Mouse (Mus musculus) myocyte (in vitro differentiated cells): Measurements from ENCODE around the gene Fam189b. TPM values are rescaled to one million over a fixed set of nuclear protein-coding genes. Genes with fewer than 3 reads are reported as not detected.

Experiments
- H3K27me3 ChIP-seq: one replicate; pipeline ENCODE4 v1.6.1; 2011; ENCODE audit not compliant: control insufficient read depth, insufficient read depth, insufficient read length
- H3K36me3 ChIP-seq: one replicate; pipeline ENCODE4 v1.6.1; 2011; ENCODE audit not compliant: control insufficient read depth, insufficient read depth
- H3K4me2 ChIP-seq: one replicate; pipeline ENCODE4 v1.6.1; 2011; ENCODE audit warnings: low read depth, control low read depth
- H3K4me3 ChIP-seq: one replicate; pipeline ENCODE4 v1.5.1; 2011; ENCODE audit warnings: mild to moderate bottlenecking, control low read depth, moderate library complexity
- H3K79me2 ChIP-seq: one replicate; pipeline ENCODE4 v1.6.1; 2011; ENCODE audit not compliant: control insufficient read depth, insufficient read depth
- H3ac ChIP-seq: one replicate; pipeline ENCODE4 v1.6.1; 2011; ENCODE audit not compliant: control insufficient read depth, insufficient read length
- CEBPB ChIP-seq: IDR thresholded peaks from 2 replicates; pipeline ENCODE4 v1.6.1; 2011; ENCODE audit warnings: mild to moderate bottlenecking, moderate library complexity; ENCODE audit not compliant: poor library complexity, insufficient read depth, severe bottlenecking
- E2F4 ChIP-seq: IDR thresholded peaks from one replicate; pipeline ENCODE4 v1.6.1; 2011; ENCODE audit warnings: mild to moderate bottlenecking, control low read depth, moderate library complexity; ENCODE audit not compliant: insufficient read depth
- MAX ChIP-seq: IDR thresholded peaks from one replicate; pipeline ENCODE4 v1.6.1; 2011; ENCODE audit warnings: low read depth, mild to moderate bottlenecking, control low read depth
- MYOD1 ChIP-seq, 3 experiments: IDR thresholded peaks; one replicate each; pipeline ENCODE4 v1.6.1; 2011; ENCODE audit warnings: control low read depth in 2 of 3, low read depth in 2 of 3, mild to moderate bottlenecking in 2 of 3, moderate library complexity in 1 of 3; ENCODE audit not compliant: insufficient read length in 2 of 3, control insufficient read depth in 1 of 3
- MYOG ChIP-seq, 3 experiments: IDR thresholded peaks; one replicate each; pipeline ENCODE4 v1.6.1; 2011; ENCODE audit warnings: control low read depth in 2 of 3, low read depth in 2 of 3, mild to moderate bottlenecking in 2 of 3; ENCODE audit not compliant: insufficient read length in 2 of 3, control insufficient read depth in 1 of 3, insufficient read depth in 1 of 3
- POLR2A ChIP-seq: IDR thresholded peaks from one replicate; pipeline ENCODE4 v1.6.1; 2011; ENCODE audit warnings: low read depth, mild to moderate bottlenecking, control low read depth, moderate library complexity; ENCODE audit not compliant: insufficient read length
- POLR2AphosphoS2 ChIP-seq: IDR thresholded peaks from one replicate; pipeline ENCODE4 v1.6.1; 2011; ENCODE audit warnings: low read depth, control low read depth; ENCODE audit not compliant: insufficient read length
- REST ChIP-seq: IDR thresholded peaks from one replicate; pipeline ENCODE4 v1.6.1; 2011; ENCODE audit warnings: mild to moderate bottlenecking, control low read depth, moderate library complexity; ENCODE audit not compliant: insufficient read depth, insufficient read length
- SRF ChIP-seq: IDR thresholded peaks from one replicate; pipeline ENCODE4 v1.6.1; 2011; ENCODE audit warnings: low read depth; ENCODE audit not compliant: control insufficient read depth, insufficient read length
- TCF12 ChIP-seq: IDR thresholded peaks from one replicate; pipeline ENCODE4 v1.6.1; 2011; ENCODE audit warnings: mild to moderate bottlenecking, control low read depth; ENCODE audit not compliant: poor library complexity, insufficient read depth, severe bottlenecking
- TCF3 ChIP-seq: IDR thresholded peaks from one replicate; pipeline ENCODE4 v1.6.1; 2011; ENCODE audit warnings: low read depth, control low read depth; ENCODE audit not compliant: insufficient read length
- USF1 ChIP-seq: IDR thresholded peaks from one replicate; pipeline ENCODE4 v1.6.1; 2011; ENCODE audit warnings: low read depth, mild to moderate bottlenecking, control low read depth, moderate library complexity
- polyA plus RNA-seq: library from polyadenylated mRNA; unstranded; fragments of >200 nt; fragmentation: generic; extraction: Trizol; gene quantifications from one replicate; pipeline ENCODE4 v1.2.1, GENCODE M21; 2012; ENCODE audit warnings: missing spikeins

The Fam189b gene
- 15.0 TPM for polyA plus RNA-seq

GRCm38 (mm10) chr3:89183058-89183958, at the start of gene Fam189b:
Gene Fam189b (plus strand): TSS chr3:89183143.
- H3ac ChIP-seq: peak within 1 kb of the TSS; percentile 8
- peak within 1 kb of the TSS; percentile 68 for H3K4me2 ChIP-seq
- H3K4me3 ChIP-seq: peak within 1 kb of the TSS; percentile 35
- H3K79me2 ChIP-seq: peaks cover 7% of the 10 kb centered on the region
- peak; percentile 61 for TF ChIP-seq POLR2A
- TF ChIP-seq POLR2AphosphoS2: peak; percentile 80
- no peak for TF ChIP-seq TCF12
- no peak for TF ChIP-seq CEBPB
- H3K27me3 ChIP-seq: no peaks in the 10 kb centered on the region
- no peaks in the 10 kb centered on the region for H3K36me3 ChIP-seq

GRCm38 (mm10) chr3:89133752-89134151, 49.2 kb upstream of the Fam189b start:
- TF ChIP-seq REST (no peak), USF1 (no peak), POLR2A (no peak), E2F4 (no peak), CEBPB (no peak)
- Histone ChIP-seq H3ac (no peak overlapping the region), H3K27me3 (peaks cover 63% of the 10 kb centered on the region), H3K79me2 (no peaks in the 10 kb centered on the region), H3K36me3 (no peaks in the 10 kb centered on the region), H3K4me2 (no peak overlapping the region), H3K4me3 (no peak overlapping the region)

GRCm38 (mm10) chr3:89135958-89136357, 47.0 kb upstream of the Fam189b start, which contains the start of gene Pklr:
Gene Pklr (plus strand): TSS chr3:89136142.
- Histone ChIP-seq H3K79me2 (no peaks in the 10 kb centered on the region), H3K36me3 (no peaks in the 10 kb centered on the region), H3ac (no peak within 1 kb of the TSS), H3K4me2 (no peak within 1 kb of the TSS), H3K27me3 (peaks cover 69% of the 10 kb centered on the region), H3K4me3 (no peak within 1 kb of the TSS)
- no peak for TF ChIP-seq MAX
- no peak for TF ChIP-seq USF1

- TF ChIP-seq CEBPB (no peak), TCF12 (no peak), POLR2A (no peak), USF1 (no peak), TCF3 (no peak), SRF (no peak), E2F4 (no peak), REST (no peak), POLR2AphosphoS2 (no peak), MYOG (IDR thresholded peaks at IDR 0.05; ENCODE audit: control insufficient read depth in 1 of 3, insufficient read depth in 1 of 3, insufficient read length in 2 of 3, low read depth in 2 of 3) (no peak), MAX (no peak), MYOD1 (IDR thresholded peaks at IDR 0.05; ENCODE audit: control insufficient read depth in 1 of 3, insufficient read length in 2 of 3, low read depth in 2 of 3) (no peak)
- no peaks in the 10 kb centered on the region for H3K79me2 ChIP-seq
- no peak overlapping the region for H3K4me3 ChIP-seq
- no peak overlapping the region for H3ac ChIP-seq
- H3K4me2 ChIP-seq: no peak overlapping the region
- peaks cover 73% of the 10 kb centered on the region for H3K27me3 ChIP-seq
- H3K36me3 ChIP-seq: no peaks in the 10 kb centered on the region
Measured at GRCm38 (mm10) chr3:89136365-89136764, 46.6 kb upstream of the Fam189b start.

- TF ChIP-seq TCF12: no peak
- no peak for TF ChIP-seq MYOD1 (IDR thresholded peaks at IDR 0.05; ENCODE audit: control insufficient read depth in 1 of 3, insufficient read length in 2 of 3, low read depth in 2 of 3)
- no peak for TF ChIP-seq POLR2A
- no peak for TF ChIP-seq MAX
- no peak for TF ChIP-seq POLR2AphosphoS2
- no peak for TF ChIP-seq USF1
- no peak for TF ChIP-seq REST
- TF ChIP-seq CEBPB: no peak
- no peak for TF ChIP-seq TCF3
- no peak for TF ChIP-seq MYOG (IDR thresholded peaks at IDR 0.05; ENCODE audit: control insufficient read depth in 1 of 3, insufficient read depth in 1 of 3, insufficient read length in 2 of 3, low read depth in 2 of 3)
- no peak for TF ChIP-seq E2F4
- no peak overlapping the region for H3K4me2 ChIP-seq
- H3K36me3 ChIP-seq: no peaks in the 10 kb centered on the region
- no peaks in the 10 kb centered on the region for H3K79me2 ChIP-seq
- H3ac ChIP-seq: no peak overlapping the region
- H3K4me3 ChIP-seq: no peak overlapping the region
- H3K27me3 ChIP-seq: peaks cover 82% of the 10 kb centered on the region
Measured at GRCm38 (mm10) chr3:89144821-89145220, 38.1 kb upstream of the Fam189b start.
